Mouse (Mus musculus) midbrain, embryonic 13.5 days (tissue): Measurements from ENCODE around the gene Btbd1. TPM values are rescaled to one million over a fixed set of nuclear protein-coding genes. Genes with fewer than 3 reads are reported as not detected.

Experiments
- ATAC-seq: fragments of 200-750 bp; cut with Nextera tagmentation; 2 replicates; pipeline ENCODE4 v1.8.0; 2017; ENCODE audit warnings: mild to moderate bottlenecking, moderate TSS enrichment, moderate library complexity
- H3K27ac ChIP-seq: fragments of 300-500 bp; sonication (generic); 2 replicates; pipeline ENCODE4 v1.5.1; 2015; ENCODE audit warnings: inconsistent platforms, mild to moderate bottlenecking, moderate library complexity
- H3K27me3 ChIP-seq: fragments of 300-500 bp; sonication (generic); 2 replicates; pipeline ENCODE4 v1.6.1; 2015; ENCODE audit warnings: mild to moderate bottlenecking, inconsistent platforms
- H3K36me3 ChIP-seq: fragments of 300-500 bp; sonication (generic); 2 replicates; pipeline ENCODE4 v1.6.1; 2015; ENCODE audit warnings: mild to moderate bottlenecking, inconsistent platforms
- H3K4me1 ChIP-seq: fragments of 300-500 bp; sonication (generic); replicated peaks from 2 replicates; pipeline ENCODE4 v1.6.1; 2015; ENCODE audit warnings: inconsistent platforms
- H3K4me2 ChIP-seq: fragments of 300-500 bp; sonication (generic); replicated peaks from 2 replicates; pipeline ENCODE4 v1.6.1; 2015; ENCODE audit warnings: moderate library complexity, mild to moderate bottlenecking, inconsistent platforms
- H3K4me3 ChIP-seq: fragments of 300-500 bp; sonication (generic); replicated peaks from 2 replicates; pipeline ENCODE4 v1.5.1; 2015; ENCODE audit warnings: mild to moderate bottlenecking, inconsistent platforms
- H3K9ac ChIP-seq: fragments of 300-500 bp; sonication (generic); replicated peaks from 2 replicates; pipeline ENCODE4 v1.6.1; 2015; ENCODE audit warnings: mild to moderate bottlenecking, inconsistent platforms
- H3K9me3 ChIP-seq: fragments of 300-500 bp; sonication (generic); 2 replicates; pipeline ENCODE4 v1.6.1; 2016; ENCODE audit warnings: mild to moderate bottlenecking, inconsistent platforms
- WGBS: fragments of 180-500 bp; shearing (Covaris S2); methylation state at CpG from one replicate; pipeline ENCODE4 v1.1.7; 2015; 5-methylcytosine and 5-hydroxymethylcytosine counted together
- polyA plus RNA-seq: library from polyadenylated mRNA; unstranded; fragments of >200 nt; fragmentation: Nextera tagmentation; extraction: Ambion mirVana; gene quantifications from 2 replicates; pipeline ENCODE4 v1.2.1, GENCODE M21; 2015

The Btbd1 gene
- polyA plus RNA-seq, 1 experiment from 2014 or later, result 93.6 TPM

DNA sequence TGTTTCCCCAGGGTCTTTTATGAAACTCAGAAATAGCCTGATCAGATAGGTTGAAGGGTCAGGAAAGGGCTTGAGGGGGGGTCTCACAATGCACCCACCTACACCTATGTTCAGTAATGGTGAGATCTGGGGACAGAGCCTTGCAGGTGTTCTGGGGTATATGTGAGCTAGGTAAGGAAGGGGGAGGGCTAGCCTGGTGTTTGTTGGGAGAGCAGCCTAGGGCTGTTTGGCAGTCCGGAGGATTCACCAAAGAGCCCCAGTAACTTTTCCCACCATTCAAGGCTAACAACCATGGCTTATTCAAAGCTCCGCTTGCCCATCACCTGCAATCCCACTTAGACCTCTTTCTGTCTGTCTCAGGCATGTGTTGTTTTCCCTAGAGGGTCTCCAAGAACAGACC, 32.2 kb upstream of the Btbd1 start:
- ATAC-seq, result no peak

DNA sequence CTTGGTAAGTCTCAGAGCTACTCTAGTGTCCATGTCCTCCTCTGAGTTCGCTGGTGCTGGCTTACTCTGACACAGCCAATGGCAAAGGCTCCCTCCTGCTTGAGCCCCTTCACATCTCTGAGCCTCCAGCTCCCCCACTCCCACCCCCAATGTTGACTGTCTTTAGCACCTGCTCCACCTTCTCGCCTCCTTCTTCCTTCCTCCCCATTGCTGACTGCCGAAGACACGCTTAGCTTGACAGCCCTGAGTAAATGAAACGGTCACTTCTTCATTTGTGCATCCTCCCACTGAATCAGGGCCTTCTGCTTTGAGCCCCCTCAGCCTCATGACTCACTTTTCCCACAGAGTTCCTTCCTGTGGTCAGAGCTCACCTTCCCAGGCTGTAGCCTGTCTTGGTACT, 31.8 kb upstream of the Btbd1 start:
- WGBS, result 71% methylated on average over 5 of the region's 5 CpGs
- Histone ChIP-seq H3K27me3 (peaks cover 32% of the 10 kb centered on the region), H3K9ac (no peak overlapping the region), H3K36me3 (no peaks in the 10 kb centered on the region), H3K9me3 (no peaks in the 10 kb centered on the region), H3K27ac (no peak overlapping the region), H3K4me1 (peaks cover 23% of the 10 kb centered on the region), H3K4me3 (no peak overlapping the region), H3K4me2 (no peak overlapping the region)
- no peak for ATAC-seq

More for the DNA sequence above, 32.2 kb upstream of the Btbd1 start:
- peaks cover 32% of the 10 kb centered on the region for H3K27me3 ChIP-seq
- no peak overlapping the region for H3K27ac ChIP-seq
- H3K9ac ChIP-seq, result no peak overlapping the region
- H3K4me2 ChIP-seq, result no peak overlapping the region
- H3K4me1 ChIP-seq, result peaks cover 23% of the 10 kb centered on the region
- 76% methylated on average over 2 of the region's 2 CpGs for WGBS
- no peaks in the 10 kb centered on the region for H3K36me3 ChIP-seq
- no peaks in the 10 kb centered on the region for H3K9me3 ChIP-seq
- H3K4me3 ChIP-seq, result no peak overlapping the region

- WGBS, result 57% methylated on average over 11 of the region's 11 CpGs
- H3K9me3 ChIP-seq, result no peaks in the 10 kb centered on the region
- H3K9ac ChIP-seq, result no peak overlapping the region
- H3K4me2 ChIP-seq, result peak overlapping the region; percentile 98
- no peaks in the 10 kb centered on the region for H3K36me3 ChIP-seq
- no peak for ATAC-seq
- peak overlapping the region; percentile 66; the same call in 1 of the 2 replicates for H3K4me3 ChIP-seq
- H3K27ac ChIP-seq, result no peak overlapping the region
- H3K27me3 ChIP-seq, result peaks cover 32% of the 10 kb centered on the region
- peaks cover 23% of the 10 kb centered on the region for H3K4me1 ChIP-seq
Measured at GRCm38 (mm10) chr7:81860071-81860470, 30.8 kb upstream of the Btbd1 start.

DNA sequence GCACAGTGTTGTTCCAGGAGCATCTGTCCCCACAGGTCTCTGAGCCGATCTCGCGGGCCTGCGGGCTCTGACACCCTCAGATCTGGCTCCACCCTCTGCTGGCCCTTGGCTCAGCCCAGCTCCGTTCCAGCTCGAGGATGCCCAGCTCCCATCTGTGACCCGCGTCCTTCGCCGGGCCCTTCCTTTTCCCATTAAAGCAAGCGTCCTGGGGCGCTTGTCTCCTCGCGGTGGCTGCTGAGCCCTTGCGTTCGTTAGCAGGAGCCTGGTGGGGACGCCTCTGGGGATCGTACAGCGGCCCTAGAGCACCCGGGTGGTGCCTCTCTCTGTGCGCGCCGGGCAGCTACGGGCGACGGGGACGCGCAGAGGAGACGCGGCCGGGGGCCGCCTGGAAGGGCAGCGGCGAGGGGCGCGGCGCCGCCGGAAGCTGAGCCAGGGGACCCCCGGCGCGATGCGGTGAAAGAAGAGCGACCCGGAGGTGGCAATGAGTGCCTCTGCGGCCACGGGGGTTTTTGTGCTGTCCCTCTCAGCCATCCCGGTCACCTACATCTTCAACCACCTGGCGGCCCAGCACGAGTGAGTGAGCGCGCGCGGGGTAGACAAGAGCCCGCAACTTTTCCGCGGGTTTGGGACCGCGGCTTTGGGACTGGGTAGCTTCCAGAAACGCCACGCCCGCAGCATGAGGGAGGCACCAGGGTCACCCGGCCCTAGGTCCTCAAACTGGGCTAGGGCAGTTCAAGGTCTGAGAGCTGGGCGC, 29.9 kb upstream of the Btbd1 start, which contains the start of gene Tm6sf1:
TSS of gene Tm6sf1 (plus strand) at position 34 of the 754 bp plus-strand sequence.
- H3K36me3 ChIP-seq, result no peaks in the 10 kb centered on the region
- H3K9me3 ChIP-seq, result no peaks in the 10 kb centered on the region
- ATAC-seq, result peak; percentile 81
- H3K27me3 ChIP-seq, result peaks cover 32% of the 10 kb centered on the region
- under 1% methylated on average over 63 of the region's 64 CpGs for WGBS
- H3K4me1 ChIP-seq, result peaks cover 29% of the 10 kb centered on the region
- peak within 1 kb of the TSS; percentile 98 for H3K4me2 ChIP-seq
- peak within 1 kb of the TSS; percentile 84 for H3K9ac ChIP-seq
- peak within 1 kb of the TSS; percentile 66 for H3K4me3 ChIP-seq
- no peak within 1 kb of the TSS; the same call in 1 of the 2 replicates for H3K27ac ChIP-seq

- Histone ChIP-seq H3K4me2 (peak overlapping the region; percentile 98), H3K4me3 (peak overlapping the region; percentile 66; the same call in 1 of the 2 replicates), H3K4me1 (peaks cover 29% of the 10 kb centered on the region), H3K27me3 (peaks cover 32% of the 10 kb centered on the region), H3K9ac (no peak overlapping the region), H3K9me3 (no peaks in the 10 kb centered on the region), H3K36me3 (no peaks in the 10 kb centered on the region), H3K27ac (no peak overlapping the region)
- ATAC-seq, result no peak
- 9% methylated on average over 9 of the region's 9 CpGs for WGBS
Measured at GRCm38 (mm10) chr7:81858236-81858635, 29.0 kb upstream of the Btbd1 start.

- no peak overlapping the region for H3K27ac ChIP-seq
- H3K36me3 ChIP-seq, result no peaks in the 10 kb centered on the region
- H3K4me1 ChIP-seq, result peaks cover 29% of the 10 kb centered on the region
- no peaks in the 10 kb centered on the region for H3K9me3 ChIP-seq
- no peak overlapping the region for H3K4me3 ChIP-seq
- 80% methylated on average over 4 of the region's 4 CpGs for WGBS
- no peak overlapping the region for H3K4me2 ChIP-seq
- no peak overlapping the region for H3K9ac ChIP-seq
- ATAC-seq, result no peak
- peaks cover 32% of the 10 kb centered on the region for H3K27me3 ChIP-seq
Measured at GRCm38 (mm10) chr7:81856221-81856620, 27.0 kb upstream of the Btbd1 start.

DNA sequence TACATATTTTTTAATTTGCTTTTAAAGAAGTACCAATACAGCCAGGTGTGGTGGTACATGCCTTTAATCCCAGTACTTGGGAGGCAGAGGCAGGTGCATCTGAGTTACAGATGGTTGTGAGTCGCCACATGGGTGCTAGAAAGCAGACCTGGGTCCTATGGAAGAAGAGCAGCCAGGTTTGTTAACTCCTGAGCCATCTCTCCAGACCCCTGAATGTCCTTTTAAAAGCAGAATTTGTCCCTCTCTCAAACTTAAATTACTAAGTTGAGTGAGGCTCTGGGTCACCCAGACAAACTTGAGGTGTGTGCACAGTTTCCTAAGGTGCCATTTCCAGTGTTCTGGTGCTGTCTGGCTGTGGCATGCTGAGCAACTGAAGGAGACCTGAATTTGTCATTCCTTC, 26.5 kb upstream of the Btbd1 start, which contains the start of gene Gm10160:
TSS of gene Gm10160 (minus strand) at position 101 of the 400 bp plus-strand sequence.
- peaks cover 29% of the 10 kb centered on the region for H3K4me1 ChIP-seq
- H3K9ac ChIP-seq, result no peak within 1 kb of the TSS
- 72% methylated on average over 1 of the region's 1 CpGs for WGBS
- no peak for ATAC-seq
- no peak within 1 kb of the TSS for H3K4me3 ChIP-seq
- H3K27me3 ChIP-seq, result peaks cover 27% of the 10 kb centered on the region
- no peak within 1 kb of the TSS for H3K27ac ChIP-seq
- H3K4me2 ChIP-seq, result no peak within 1 kb of the TSS
- H3K9me3 ChIP-seq, result no peaks in the 10 kb centered on the region
- H3K36me3 ChIP-seq, result no peaks in the 10 kb centered on the region

- ATAC-seq, result no peak
- peaks cover 19% of the 10 kb centered on the region for H3K27me3 ChIP-seq
- WGBS, result 63% methylated on average over 8 of the region's 8 CpGs
Measured at GRCm38 (mm10) chr7:81854568-81855307, 25.5 kb upstream of the Btbd1 start.

GRCm38 (mm10) chr7:81851706-81852105, 22.5 kb upstream of the Btbd1 start:
- no peak for ATAC-seq
- WGBS, result 91% methylated on average over 3 of the region's 3 CpGs
- no peak overlapping the region for H3K4me3 ChIP-seq

More at GRCm38 (mm10) chr7:81854568-81855307, 25.5 kb upstream of the Btbd1 start:
- peaks cover 26% of the 10 kb centered on the region for H3K4me1 ChIP-seq
- H3K9me3 ChIP-seq, result no peaks in the 10 kb centered on the region
- no peak overlapping the region for H3K4me2 ChIP-seq
- no peak overlapping the region for H3K4me3 ChIP-seq
- H3K27ac ChIP-seq, result no peak overlapping the region
- H3K36me3 ChIP-seq, result no peaks in the 10 kb centered on the region
- no peak overlapping the region for H3K9ac ChIP-seq

DNA sequence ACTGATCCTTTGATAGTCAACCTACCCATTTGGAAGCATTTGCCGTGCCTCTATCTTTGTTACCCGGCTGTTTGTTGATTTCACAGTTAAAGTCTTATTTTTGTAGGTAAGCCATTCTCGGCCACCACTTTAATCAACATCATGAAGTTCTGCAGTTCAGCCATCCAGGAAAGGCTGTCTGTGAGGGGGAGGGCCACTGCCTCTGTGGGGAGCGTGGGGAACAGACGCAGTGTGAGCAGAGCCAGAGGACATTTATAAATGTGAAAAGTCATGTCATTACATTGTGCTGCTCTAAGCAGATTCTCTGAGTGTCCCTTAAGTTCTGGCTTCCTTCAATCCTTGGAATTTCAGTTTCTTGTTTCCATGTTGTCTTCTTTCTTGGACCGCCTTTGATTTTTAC, 20.9 kb upstream of the Btbd1 start:
- Histone ChIP-seq H3K4me2 (no peak overlapping the region), H3K4me1 (peaks cover 6% of the 10 kb centered on the region), H3K4me3 (no peak overlapping the region), H3K9ac (no peak overlapping the region), H3K9me3 (no peaks in the 10 kb centered on the region), H3K27ac (no peak overlapping the region), H3K27me3 (no peaks in the 10 kb centered on the region), H3K36me3 (no peaks in the 10 kb centered on the region)
- 87% methylated on average over 6 of the region's 6 CpGs for WGBS
- no peak for ATAC-seq

More at GRCm38 (mm10) chr7:81851706-81852105, 22.5 kb upstream of the Btbd1 start:
- H3K27ac ChIP-seq, result no peak overlapping the region
- no peaks in the 10 kb centered on the region for H3K9me3 ChIP-seq
- H3K36me3 ChIP-seq, result no peaks in the 10 kb centered on the region
- H3K4me2 ChIP-seq, result no peak overlapping the region
- H3K9ac ChIP-seq, result no peak overlapping the region
- H3K27me3 ChIP-seq, result no peaks in the 10 kb centered on the region; the same call in 1 of the 2 replicates
- H3K4me1 ChIP-seq, result peaks cover 6% of the 10 kb centered on the region

DNA sequence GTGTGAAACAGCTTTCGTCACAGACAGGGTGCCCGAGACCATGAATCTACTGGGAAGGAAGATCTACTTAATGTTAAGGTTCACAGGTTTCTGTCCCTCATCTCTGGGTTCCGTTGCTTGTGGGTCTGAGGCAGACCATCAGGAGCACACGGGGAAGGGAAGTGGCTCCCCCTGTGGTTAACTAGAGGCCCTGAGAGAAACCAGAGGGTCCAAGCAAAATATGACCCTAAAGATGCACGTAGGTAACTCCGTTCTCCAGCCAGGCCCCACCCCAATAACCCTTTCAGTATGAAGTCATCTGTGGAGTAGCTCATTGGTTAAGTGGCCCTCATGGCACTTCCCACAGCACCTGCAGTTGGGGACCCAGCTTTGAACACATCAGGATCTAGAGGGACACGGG, 20.4 kb upstream of the Btbd1 start:
- 89% methylated on average over 7 of the region's 7 CpGs for WGBS
- no peak overlapping the region for H3K4me3 ChIP-seq
- no peak overlapping the region for H3K27ac ChIP-seq

DNA sequence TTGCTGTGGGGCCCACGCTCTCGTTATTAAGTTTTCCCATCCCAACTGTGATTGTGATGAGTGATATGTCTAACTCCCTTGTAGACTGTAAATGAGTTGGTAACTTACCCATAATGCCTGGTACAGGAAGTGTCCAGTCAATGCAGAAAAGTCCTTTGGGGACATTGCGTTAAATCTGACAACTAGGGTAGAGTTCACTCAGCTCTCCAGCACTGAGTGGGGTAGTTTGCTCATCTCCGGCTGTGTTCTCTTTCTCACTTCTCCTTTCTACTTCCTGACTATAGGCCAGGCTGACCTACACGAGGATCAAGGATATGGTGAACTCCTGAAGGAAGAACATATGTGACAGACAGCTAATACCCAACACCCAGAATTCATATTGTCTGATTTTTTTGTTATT, 20.0 kb upstream of the Btbd1 start:
- no peaks in the 10 kb centered on the region for H3K9me3 ChIP-seq
- H3K4me3 ChIP-seq, result no peak overlapping the region
- no peak overlapping the region for H3K27ac ChIP-seq
- H3K9ac ChIP-seq, result no peak overlapping the region
- ATAC-seq, result no peak
- H3K36me3 ChIP-seq, result no peaks in the 10 kb centered on the region
- H3K4me1 ChIP-seq, result no peaks in the 10 kb centered on the region
- no peaks in the 10 kb centered on the region for H3K27me3 ChIP-seq
- 95% methylated on average over 5 of the region's 5 CpGs for WGBS
- H3K4me2 ChIP-seq, result no peak overlapping the region

More for the DNA sequence above, 20.4 kb upstream of the Btbd1 start:
- Histone ChIP-seq H3K4me1 (peaks cover 2% of the 10 kb centered on the region), H3K9me3 (no peaks in the 10 kb centered on the region), H3K27me3 (no peaks in the 10 kb centered on the region), H3K4me2 (no peak overlapping the region), H3K9ac (no peak overlapping the region), H3K36me3 (no peaks in the 10 kb centered on the region)
- ATAC-seq, result no peak
